Mouse (Mus musculus): ENCODE results near the gene Gm28053. TPM values are rescaled to one million over a fixed set of nuclear protein-coding genes. Genes with fewer than 3 reads are reported as not detected.

Gm28053 gene
- polyA plus RNA-seq (2015; fragmentation: Nextera tagmentation; extraction: Ambion mirVana) = not detected in 2 replicates

- H3K9me3 ChIP-seq = no peaks in the 10 kb centered on the region
- H3K9ac ChIP-seq (replicated peaks) = no peak within 1 kb of the TSS
- no peaks in the 10 kb centered on the region for H3K27me3 ChIP-seq
- 49% methylated on average over 2 of the region's 2 CpGs for WGBS
- ATAC-seq = no peak
- no peak within 1 kb of the TSS for H3K27ac ChIP-seq
- no peak within 1 kb of the TSS for H3K4me3 ChIP-seq (replicated peaks)
- H3K4me2 ChIP-seq (replicated peaks) = no peak within 1 kb of the TSS
- H3K4me1 ChIP-seq (replicated peaks) = no peaks in the 10 kb centered on the region
- H3K36me3 ChIP-seq = no peaks in the 10 kb centered on the region
Observed at GRCm38 (mm10) chr6:48718455-48718854, at the start of gene Gm28053, which contains the start of gene Gimap7. Gene Gm28053, plus strand, starts transcription at chr6:48718607. Gene Gimap7, plus strand, starts transcription at chr6:48718621.

GRCm38 (mm10) chr6:48669446-48669969 is 48.9 kb upstream of the Gm28053 start:
- no peak overlapping the region for H3K4me2 ChIP-seq (replicated peaks)
- no peaks in the 10 kb centered on the region for H3K36me3 ChIP-seq
- 66% methylated on average over 2 of the region's 2 CpGs for WGBS
- H3K27me3 ChIP-seq = no peaks in the 10 kb centered on the region
- no peaks in the 10 kb centered on the region for H3K4me1 ChIP-seq (replicated peaks)
- no peak overlapping the region for H3K4me3 ChIP-seq (replicated peaks)
- H3K9ac ChIP-seq (replicated peaks) = no peak overlapping the region
- no peak overlapping the region for H3K27ac ChIP-seq
- H3K9me3 ChIP-seq = no peaks in the 10 kb centered on the region
- no peak for ATAC-seq

- Histone ChIP-seq H3K4me1 (replicated peaks) (peaks cover 9% of the 10 kb centered on the region; the same call in 1 of the 2 replicates), H3K27ac (no peak overlapping the region), H3K9ac (replicated peaks) (no peak overlapping the region), H3K4me3 (replicated peaks) (no peak overlapping the region), H3K36me3 (no peaks in the 10 kb centered on the region), H3K27me3 (no peaks in the 10 kb centered on the region), H3K4me2 (replicated peaks) (no peak overlapping the region), H3K9me3 (no peaks in the 10 kb centered on the region)
- no peak for ATAC-seq
- 94% methylated on average over 9 of the region's 9 CpGs for WGBS
Observed at GRCm38 (mm10) chr6:48674291-48675058, 43.9 kb upstream of the Gm28053 start.

- peak overlapping the region; percentile 23; the same call in 1 of the 2 replicates for H3K4me2 ChIP-seq (replicated peaks)
- peaks cover 9% of the 10 kb centered on the region; the same call in 1 of the 2 replicates for H3K4me1 ChIP-seq (replicated peaks)
- no peak for ATAC-seq
- no peak overlapping the region for H3K4me3 ChIP-seq (replicated peaks)
- H3K36me3 ChIP-seq = no peaks in the 10 kb centered on the region
- no peaks in the 10 kb centered on the region for H3K27me3 ChIP-seq
- H3K9me3 ChIP-seq = no peaks in the 10 kb centered on the region
- no peak overlapping the region for H3K9ac ChIP-seq (replicated peaks)
- 48% methylated on average over 10 of the region's 10 CpGs for WGBS
- H3K27ac ChIP-seq = no peak overlapping the region
Observed at GRCm38 (mm10) chr6:48675400-48675930, 42.9 kb upstream of the Gm28053 start.

- ATAC-seq = no peak
- H3K9me3 ChIP-seq = no peaks in the 10 kb centered on the region
- no peaks in the 10 kb centered on the region for H3K27me3 ChIP-seq
- peaks cover 9% of the 10 kb centered on the region; the same call in 1 of the 2 replicates for H3K4me1 ChIP-seq (replicated peaks)
- no peak within 1 kb of the TSS for H3K4me3 ChIP-seq (replicated peaks)
- H3K9ac ChIP-seq (replicated peaks) = no peak within 1 kb of the TSS
- WGBS = 20% methylated on average over 13 of the region's 13 CpGs
- H3K4me2 ChIP-seq (replicated peaks) = peak within 1 kb of the TSS; percentile 23; the same call in 1 of the 2 replicates
- H3K36me3 ChIP-seq = no peaks in the 10 kb centered on the region
- no peak within 1 kb of the TSS for H3K27ac ChIP-seq
Observed at GRCm38 (mm10) chr6:48675931-48676859, 42.2 kb upstream of the Gm28053 start, which contains the start of gene Gimap9. Gene Gimap9, plus strand, starts transcription at chr6:48676129.

- no peak overlapping the region for H3K27ac ChIP-seq
- H3K4me3 ChIP-seq (replicated peaks) = no peak overlapping the region
- peaks cover 9% of the 10 kb centered on the region; the same call in 1 of the 2 replicates for H3K4me1 ChIP-seq (replicated peaks)
- ATAC-seq = no peak
- H3K36me3 ChIP-seq = no peaks in the 10 kb centered on the region
- H3K4me2 ChIP-seq (replicated peaks) = no peak overlapping the region
- H3K9ac ChIP-seq (replicated peaks) = no peak overlapping the region
- H3K27me3 ChIP-seq = no peaks in the 10 kb centered on the region
- H3K9me3 ChIP-seq = no peaks in the 10 kb centered on the region
- WGBS = 84% methylated on average over 5 of the region's 5 CpGs
Observed at GRCm38 (mm10) chr6:48676860-48677415, 41.5 kb upstream of the Gm28053 start.

- Histone ChIP-seq H3K36me3 (no peaks in the 10 kb centered on the region), H3K4me1 (replicated peaks) (peaks cover 9% of the 10 kb centered on the region; the same call in 1 of the 2 replicates), H3K4me2 (replicated peaks) (no peak overlapping the region), H3K9ac (replicated peaks) (no peak overlapping the region), H3K9me3 (no peaks in the 10 kb centered on the region), H3K27me3 (no peaks in the 10 kb centered on the region), H3K4me3 (replicated peaks) (no peak overlapping the region), H3K27ac (no peak overlapping the region)
- no peak for ATAC-seq
- 94% methylated on average over 17 of the region's 17 CpGs for WGBS
Observed at GRCm38 (mm10) chr6:48677492-48678345, 40.7 kb upstream of the Gm28053 start.

- no peak overlapping the region for H3K27ac ChIP-seq
- no peaks in the 10 kb centered on the region for H3K9me3 ChIP-seq
Observed at GRCm38 (mm10) chr6:48678391-48678790, 40.0 kb upstream of the Gm28053 start.

GRCm38 (mm10) chr6:48679701-48680100 is 38.7 kb upstream of the Gm28053 start:
- WGBS = 86% methylated on average over 6 of the region's 6 CpGs
- Histone ChIP-seq H3K4me2 (replicated peaks) (no peak overlapping the region), H3K9ac (replicated peaks) (no peak overlapping the region), H3K4me3 (replicated peaks) (no peak overlapping the region), H3K36me3 (no peaks in the 10 kb centered on the region), H3K4me1 (replicated peaks) (peaks cover 9% of the 10 kb centered on the region; the same call in 1 of the 2 replicates), H3K27ac (no peak overlapping the region), H3K27me3 (no peaks in the 10 kb centered on the region), H3K9me3 (no peaks in the 10 kb centered on the region)
- no peak for ATAC-seq

More at GRCm38 (mm10) chr6:48678391-48678790, 40.0 kb upstream of the Gm28053 start:
- H3K4me2 ChIP-seq (replicated peaks) = no peak overlapping the region
- H3K4me3 ChIP-seq (replicated peaks) = no peak overlapping the region
- ATAC-seq = no peak
- no peak overlapping the region for H3K9ac ChIP-seq (replicated peaks)
- H3K36me3 ChIP-seq = no peaks in the 10 kb centered on the region
- peaks cover 9% of the 10 kb centered on the region; the same call in 1 of the 2 replicates for H3K4me1 ChIP-seq (replicated peaks)
- H3K27me3 ChIP-seq = no peaks in the 10 kb centered on the region
- 86% methylated on average over 4 of the region's 4 CpGs for WGBS

- 80% methylated on average over 5 of the region's 5 CpGs for WGBS
- ATAC-seq = no peak
- no peak overlapping the region for H3K27ac ChIP-seq
- no peaks in the 10 kb centered on the region for H3K27me3 ChIP-seq
- no peak overlapping the region for H3K9ac ChIP-seq (replicated peaks)
- no peaks in the 10 kb centered on the region for H3K9me3 ChIP-seq
- H3K4me1 ChIP-seq (replicated peaks) = peaks cover 9% of the 10 kb centered on the region; the same call in 1 of the 2 replicates
- no peak overlapping the region for H3K4me2 ChIP-seq (replicated peaks)
- no peaks in the 10 kb centered on the region for H3K36me3 ChIP-seq
- H3K4me3 ChIP-seq (replicated peaks) = no peak overlapping the region
Observed at GRCm38 (mm10) chr6:48680421-48680820, 38.0 kb upstream of the Gm28053 start.

All from midbrain, embryonic 13.5 days (tissue).